Mouse (Mus musculus) gastrocnemius, postnatal 4 days (tissue): Measurements from ENCODE around the gene Klhl22. TPM values are rescaled to one million over a fixed set of nuclear protein-coding genes. Genes with fewer than 3 reads are reported as not detected.

Source experiments
- DNase-seq, 2 experiments: peaks; one replicate each; pipeline ENCODE4 v3.0.0; 2021 to 2022; ENCODE audit warnings: low spot score in 2 of 2, mixed read lengths in 2 of 2
- total RNA-seq, 2 experiments: library from RNA; stranded (reverse); gene quantifications; 2 replicates each; pipeline ENCODE4 v1.2.3; 2021

Gene Klhl22
- total RNA-seq, 2 experiments from 2014 or later, result 56.9 to 60.4 TPM

GRCm38 (mm10) chr16:17831781-17832180 lies 72.4 kb downstream of the Klhl22 start:
- no peak for DNase-seq

GRCm38 (mm10) chr16:17832821-17833220 lies 73.4 kb downstream of the Klhl22 start, which contains the start of gene B830017H08Rik:
TSS of gene B830017H08Rik (plus strand) at chr16:17833121.
- no peak for DNase-seq

GRCm38 (mm10) chr16:17833321-17833680 lies 73.9 kb downstream of the Klhl22 start:
- no peak for DNase-seq

- DNase-seq, result no peak
Observed at GRCm38 (mm10) chr16:17833681-17834399, 74.4 kb downstream of the Klhl22 start.

GRCm38 (mm10) chr16:17834543-17834942 lies 75.1 kb downstream of the Klhl22 start:
- no peak for DNase-seq

- DNase-seq, result no peak
Observed at GRCm38 (mm10) chr16:17835481-17835880, 76.1 kb downstream of the Klhl22 start.

GRCm38 (mm10) chr16:17838051-17838450 lies 78.6 kb downstream of the Klhl22 start, which contains the start of gene Car15:
TSS of gene Car15 (minus strand) at chr16:17838364.
- no peak for DNase-seq

GRCm38 (mm10) chr16:17839976-17840375 lies 80.6 kb downstream of the Klhl22 start:
- no peak for DNase-seq

GRCm38 (mm10) chr16:17842437-17842836 lies 83.0 kb downstream of the Klhl22 start:
- no peak for DNase-seq

Other genes with a start within 250 kb of the Klhl22 start
- 10 to 100 TPM; 18.7 to 22.5 TPM for gene Thap7, start 228.5 kb upstream of the Klhl22 start, total RNA-seq
- gene Lrrc74b, start 198.4 kb upstream of the Klhl22 start, total RNA-seq, result 1 to 10 TPM; 2.5 to 5.0 TPM
- 1 to 10 TPM; 6.3 to 7.5 TPM for gene P2rx6, start 197.7 kb upstream of the Klhl22 start, total RNA-seq
- gene Slc7a4, start 176.4 kb upstream of the Klhl22 start, total RNA-seq, result 1 to 10 TPM; 2.3 to 3.5 TPM
- gene Smpd4, start 140.3 kb upstream of the Klhl22 start, total RNA-seq, result 10 to 100 TPM; 23.5 to 23.9 TPM
- 1 to 10 TPM; 2.7 to 2.8 TPM for gene Ccdc74a, start 113.1 kb upstream of the Klhl22 start, total RNA-seq
- gene Med15, start 26.7 kb upstream of the Klhl22 start, total RNA-seq, result 10 to 100 TPM; 36.9 to 46.9 TPM
- 10 to 100 TPM; 33.7 to 37.3 TPM for gene Scarf2, start 37.7 kb downstream of the Klhl22 start, total RNA-seq
- under 1 TPM in 1 of 2 experiments, not detected in 1; 0.25 TPM for gene B830017H08Rik, start 73.5 kb downstream of the Klhl22 start, total RNA-seq
- under 1 TPM; 0.83 to 0.98 TPM for gene Car15, start 78.7 kb downstream of the Klhl22 start, total RNA-seq
- gene Gm20518, start 132.1 kb downstream of the Klhl22 start, total RNA-seq, result under 1 TPM; 0.29 to 0.36 TPM
- gene Tssk1, start 134.6 kb downstream of the Klhl22 start, total RNA-seq, result under 1 TPM; 0.07 to 0.08 TPM
- gene Dgcr2, start 138.9 kb downstream of the Klhl22 start, total RNA-seq, result 10 to 100 TPM; 52.3 to 54.2 TPM
- gene Tssk2, start 139.0 kb downstream of the Klhl22 start, total RNA-seq, result not detected
- 10 to 100 TPM; 16.2 to 20.2 TPM for gene Ess2, start 151.7 kb downstream of the Klhl22 start, total RNA-seq
- not detected for gene Gsc2, start 155.4 kb downstream of the Klhl22 start, total RNA-seq
- gene Slc25a1, start 168.6 kb downstream of the Klhl22 start, total RNA-seq, result 10 to 100 TPM; 14.1 to 16.2 TPM
- not detected for gene Vpreb2, start 220.8 kb downstream of the Klhl22 start, total RNA-seq